Mouse (Mus musculus): ENCODE measurements around the gene Tmem160.

GRCm38 (mm10) chr7:16475321-16475720 is 22.7 kb downstream of the Tmem160 start:
- TF ChIP-seq CTCF (conservative IDR thresholded peaks at IDR 0.05 in 1 of 2, IDR thresholded peaks at IDR 0.05 in 1 of 2; ENCODE audit: low read depth in 2 of 2, low read length in 2 of 2): no peak
- TF ChIP-seq BHLHE40 (IDR thresholded peaks at IDR 0.05; ENCODE audit: low read depth, low read length): no peak
- TF ChIP-seq MAZ (IDR thresholded peaks at IDR 0.05; ENCODE audit: low read depth, low read length): no peak
- TF ChIP-seq EP300 (IDR thresholded peaks at IDR 0.05; ENCODE audit: low read length): no peak
- no peak for TF ChIP-seq POLR2A (IDR thresholded peaks at IDR 0.05; ENCODE audit: low read depth, low read length)
- no peak for TF ChIP-seq ELF1 (IDR thresholded peaks at IDR 0.05; ENCODE audit: low read depth, low read length)
- TF ChIP-seq MAFK (IDR thresholded peaks at IDR 0.05; ENCODE audit: insufficient replicate concordance, low read length): no peak
- no peak for TF ChIP-seq USF1 (IDR thresholded peaks at IDR 0.05; ENCODE audit: low read depth, low read length)
- TF ChIP-seq USF2 (conservative IDR thresholded peaks at IDR 0.05; ENCODE audit: low read depth, low read length): no peak
- no peak for TF ChIP-seq E2F4 (IDR thresholded peaks at IDR 0.05; ENCODE audit: insufficient replicate concordance, low read depth, low read length)
- TF ChIP-seq CHD2 (IDR thresholded peaks at IDR 0.05; ENCODE audit: low read length): no peak
- no peak for TF ChIP-seq RAD21 (IDR thresholded peaks at IDR 0.05; ENCODE audit: low read depth, low read length)

Measured in CH12.LX (cell line).